Mouse (Mus musculus): Measurements from ENCODE around the gene Gmeb2. TPM values are rescaled to one million over a fixed set of nuclear protein-coding genes. Genes with fewer than 3 reads are reported as not detected.

The Gmeb2 gene
- polyA plus RNA-seq, 1 experiment, result 16.4 TPM

GRCm38 (mm10) chr2:181243706-181244394 lies 44.0 kb downstream of the Gmeb2 start:
- H3K27ac ChIP-seq (ENCODE audit: insufficient read depth, low read depth, low read length), result no peak overlapping the region
- H3K4me3 ChIP-seq (ENCODE audit: insufficient read depth, low read length), result peak overlapping the region; percentile 44

GRCm38 (mm10) chr2:181242314-181242665 lies 45.5 kb downstream of the Gmeb2 start:
- TF ChIP-seq POLR2A (IDR thresholded peaks at IDR 0.05; ENCODE audit: borderline replicate concordance, low read depth, low read length) (no peak), CTCF (IDR thresholded peaks at IDR 0.05; ENCODE audit: low read depth, low read length) (no peak)
- no peak overlapping the region for H3K27ac ChIP-seq (ENCODE audit: insufficient read depth, low read depth, low read length)
- H3K4me3 ChIP-seq (ENCODE audit: insufficient read depth, low read length), result peak overlapping the region; percentile 69
- peaks cover 21% of the 10 kb centered on the region for H3K4me1 ChIP-seq (ENCODE audit: control insufficient read depth, insufficient read depth, low read length)

More at GRCm38 (mm10) chr2:181243706-181244394, 44.0 kb downstream of the Gmeb2 start:
- H3K4me1 ChIP-seq (ENCODE audit: control insufficient read depth, insufficient read depth, low read length), result peaks cover 15% of the 10 kb centered on the region
- TF ChIP-seq POLR2A (IDR thresholded peaks at IDR 0.05; ENCODE audit: borderline replicate concordance, low read depth, low read length) (no peak), CTCF (IDR thresholded peaks at IDR 0.05; ENCODE audit: low read depth, low read length) (no peak)

GRCm38 (mm10) chr2:181241602-181242313 lies 46.1 kb downstream of the Gmeb2 start, which contains the start of gene Helz2:
Gene Helz2, minus strand, starts transcription at chr2:181242027.
- TF ChIP-seq POLR2A (IDR thresholded peaks at IDR 0.05; ENCODE audit: borderline replicate concordance, low read depth, low read length) (no peak), CTCF (IDR thresholded peaks at IDR 0.05; ENCODE audit: low read depth, low read length) (no peak)
- Histone ChIP-seq H3K27ac (ENCODE audit: insufficient read depth, low read depth, low read length) (no peak within 1 kb of the TSS), H3K4me1 (ENCODE audit: control insufficient read depth, insufficient read depth, low read length) (peaks cover 24% of the 10 kb centered on the region), H3K4me3 (ENCODE audit: insufficient read depth, low read length) (peak within 1 kb of the TSS; percentile 69)

GRCm38 (mm10) chr2:181240806-181241440 lies 46.9 kb downstream of the Gmeb2 start:
- Histone ChIP-seq H3K27ac (ENCODE audit: insufficient read depth, low read depth, low read length) (no peak overlapping the region), H3K4me1 (ENCODE audit: control insufficient read depth, insufficient read depth, low read length) (peaks cover 29% of the 10 kb centered on the region), H3K4me3 (ENCODE audit: insufficient read depth, low read length) (peak overlapping the region; percentile 69)
- TF ChIP-seq CTCF (IDR thresholded peaks at IDR 0.05; ENCODE audit: low read depth, low read length) (no peak), POLR2A (IDR thresholded peaks at IDR 0.05; ENCODE audit: borderline replicate concordance, low read depth, low read length) (no peak)

- no peak for TF ChIP-seq POLR2A (IDR thresholded peaks at IDR 0.05; ENCODE audit: borderline replicate concordance, low read depth, low read length)
- no peak for TF ChIP-seq CTCF (IDR thresholded peaks at IDR 0.05; ENCODE audit: low read depth, low read length)
- peaks cover 27% of the 10 kb centered on the region for H3K4me1 ChIP-seq (ENCODE audit: control insufficient read depth, insufficient read depth, low read length)
- no peak overlapping the region for H3K27ac ChIP-seq (ENCODE audit: insufficient read depth, low read depth, low read length)
- H3K4me3 ChIP-seq (ENCODE audit: insufficient read depth, low read length), result no peak overlapping the region
Measured at GRCm38 (mm10) chr2:181239261-181239660, 48.6 kb downstream of the Gmeb2 start.

- Histone ChIP-seq H3K4me1 (ENCODE audit: control insufficient read depth, insufficient read depth, low read length) (peaks cover 25% of the 10 kb centered on the region), H3K4me3 (ENCODE audit: insufficient read depth, low read length) (no peak overlapping the region), H3K27ac (ENCODE audit: insufficient read depth, low read depth, low read length) (no peak overlapping the region)
- TF ChIP-seq CTCF (IDR thresholded peaks at IDR 0.05; ENCODE audit: low read depth, low read length), result no peak
- no peak for TF ChIP-seq POLR2A (IDR thresholded peaks at IDR 0.05; ENCODE audit: borderline replicate concordance, low read depth, low read length)
Measured at GRCm38 (mm10) chr2:181238861-181239260, 49.0 kb downstream of the Gmeb2 start.

GRCm38 (mm10) chr2:181238091-181238610 lies 49.7 kb downstream of the Gmeb2 start:
- Histone ChIP-seq H3K4me1 (ENCODE audit: control insufficient read depth, insufficient read depth, low read length) (peaks cover 25% of the 10 kb centered on the region), H3K27ac (ENCODE audit: insufficient read depth, low read depth, low read length) (no peak overlapping the region), H3K4me3 (ENCODE audit: insufficient read depth, low read length) (no peak overlapping the region)
- no peak for TF ChIP-seq POLR2A (IDR thresholded peaks at IDR 0.05; ENCODE audit: borderline replicate concordance, low read depth, low read length)
- TF ChIP-seq CTCF (IDR thresholded peaks at IDR 0.05; ENCODE audit: low read depth, low read length), result no peak

GRCm38 (mm10) chr2:181237251-181238014 lies 50.4 kb downstream of the Gmeb2 start:
- Histone ChIP-seq H3K4me1 (ENCODE audit: control insufficient read depth, insufficient read depth, low read length) (peaks cover 24% of the 10 kb centered on the region), H3K4me3 (ENCODE audit: insufficient read depth, low read length) (no peak overlapping the region), H3K27ac (ENCODE audit: insufficient read depth, low read depth, low read length) (no peak overlapping the region)
- TF ChIP-seq CTCF (IDR thresholded peaks at IDR 0.05; ENCODE audit: low read depth, low read length) (no peak), POLR2A (IDR thresholded peaks at IDR 0.05; ENCODE audit: borderline replicate concordance, low read depth, low read length) (no peak)
